Mouse (Mus musculus): ENCODE data around the gene Numb.

The Numb gene

GRCm38 (mm10) chr12:83782669-83783068, 139.1 kb downstream of the Numb start:
- no peak for DNase-seq (ENCODE audit: low spot score in 2 of 2)

- no peak for DNase-seq (ENCODE audit: low spot score in 2 of 2)
Measured at GRCm38 (mm10) chr12:83781640-83782278, 140.0 kb downstream of the Numb start.

- no peak for DNase-seq (ENCODE audit: low spot score in 2 of 2)
Measured at GRCm38 (mm10) chr12:83781204-83781603, 140.5 kb downstream of the Numb start.

GRCm38 (mm10) chr12:83780181-83780580, 141.6 kb downstream of the Numb start:
- peak in 1 of 2 experiments; percentile 26 for DNase-seq (ENCODE audit: low spot score in 2 of 2)

GRCm38 (mm10) chr12:83776766-83777165, 145.0 kb downstream of the Numb start:
- no peak for DNase-seq (ENCODE audit: low spot score in 2 of 2)

- no peak for DNase-seq (ENCODE audit: low spot score in 2 of 2)
Measured at GRCm38 (mm10) chr12:83775621-83776020, 146.1 kb downstream of the Numb start.

- peak; percentile 55 to 65 for DNase-seq (ENCODE audit: low spot score in 2 of 2)
Measured at GRCm38 (mm10) chr12:83770418-83771256, 151.1 kb downstream of the Numb start.

- no peak for DNase-seq (ENCODE audit: low spot score in 2 of 2)
Measured at GRCm38 (mm10) chr12:83768235-83768899, 153.4 kb downstream of the Numb start.

- DNase-seq (ENCODE audit: low spot score in 2 of 2): peak in 1 of 2 experiments; percentile 25
Measured at GRCm38 (mm10) chr12:83767833-83768232, 153.9 kb downstream of the Numb start.

- no peak for DNase-seq (ENCODE audit: low spot score in 2 of 2)
Measured at GRCm38 (mm10) chr12:83765965-83766603, 155.7 kb downstream of the Numb start.

GRCm38 (mm10) chr12:83764519-83764918, 157.2 kb downstream of the Numb start:
- no peak for DNase-seq (ENCODE audit: low spot score in 2 of 2)

- DNase-seq (ENCODE audit: low spot score in 2 of 2): no peak
Measured at GRCm38 (mm10) chr12:83764044-83764365, 157.7 kb downstream of the Numb start.

- DNase-seq (ENCODE audit: low spot score in 2 of 2): peak; percentile 13 to 19
Measured at GRCm38 (mm10) chr12:83763311-83764043, 158.3 kb downstream of the Numb start, which contains the start of gene Papln. TSS of gene Papln (plus strand) at chr12:83763634.

- peak; percentile 8 to 13 for DNase-seq (ENCODE audit: low spot score in 2 of 2)
Measured at GRCm38 (mm10) chr12:83762706-83763105, 159.0 kb downstream of the Numb start.

- no peak for DNase-seq (ENCODE audit: low spot score in 2 of 2)
Measured at GRCm38 (mm10) chr12:83760201-83760600, 161.5 kb downstream of the Numb start.

- no peak for DNase-seq (ENCODE audit: low spot score in 2 of 2)
Measured at GRCm38 (mm10) chr12:83758735-83759134, 163.0 kb downstream of the Numb start.

- DNase-seq (ENCODE audit: low spot score in 2 of 2): peak; percentile 22 to 24
Measured at GRCm38 (mm10) chr12:83752495-83752894, 169.2 kb downstream of the Numb start.

GRCm38 (mm10) chr12:83749186-83749585, 172.5 kb downstream of the Numb start:
- DNase-seq (ENCODE audit: low spot score in 2 of 2): no peak

All from heart, adult 9 months (tissue).